9 mouse cellular contexts compared by ENCODE assay signal in the genomic region with DNA sequence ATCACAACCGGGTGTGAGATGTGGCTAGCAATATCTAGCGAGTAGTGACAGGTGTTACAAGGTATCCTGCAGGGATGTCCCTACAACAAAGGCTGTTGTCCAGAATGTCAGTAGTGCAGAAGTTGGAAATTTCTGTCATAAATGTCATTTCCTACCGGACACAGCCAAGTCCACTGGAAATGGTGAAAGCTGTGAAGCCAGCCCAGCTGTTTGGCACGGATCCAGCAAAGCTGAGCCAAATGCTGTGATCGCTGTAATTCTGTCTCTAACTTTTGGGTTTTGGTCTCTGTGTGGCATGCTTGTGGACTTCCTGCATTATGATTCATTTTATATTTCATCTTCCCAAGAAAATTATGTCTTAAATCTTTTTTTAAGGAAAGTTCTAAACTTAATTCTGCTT. TPM values are rescaled to one million over a fixed set of nuclear protein-coding genes. Genes with fewer than 3 reads are reported as not detected.
DNase-seq lines count a peak whose midpoint lies in the region; ATAC-seq and TF ChIP-seq lines count a peak whose summit lies in the region.
"Had no signal": no experiment of that assay in that cellular context is flagged by ENCODE, and none has a peak within 500 bp of the region (broad histone marks: within the 10 kb centered on the region; RNA-seq: fewer than 3 reads in every experiment).

No protein-coding gene starts in this region.

- H3K4me2 ChIP-seq in hindbrain, postnatal 0 days (ENCODE audit: low read depth, low read length) = no peak overlapping the region
- H3K4me2 ChIP-seq in hindbrain, embryonic 11.5 days (replicated peaks; ENCODE audit: low read depth, low read length) = no peak overlapping the region
- H3K4me2 ChIP-seq in limb, embryonic 14.5 days (replicated peaks; ENCODE audit: low read depth, low read length, severe bottlenecking) = no peak overlapping the region
- H3K4me2 ChIP-seq: embryonic facial prominence, embryonic 15.5 days had no signal

- no peak overlapping the region for H3K27ac ChIP-seq in hindbrain, postnatal 0 days
- no peak overlapping the region for H3K27ac ChIP-seq in hindbrain, embryonic 11.5 days (ENCODE audit: low read depth, low read length)
- H3K27ac ChIP-seq in limb, embryonic 14.5 days (replicated peaks; ENCODE audit: low read depth, low read length) = no peak overlapping the region
- H3K27ac ChIP-seq: embryonic facial prominence, embryonic 15.5 days had no signal

- no peak for TF ChIP-seq POLR2A in limb, embryonic 14.5 days (IDR thresholded peaks at IDR 0.05; ENCODE audit: borderline replicate concordance, extremely low read depth, insufficient read depth, insufficient read length)

- no peaks in the 10 kb centered on the region for H3K4me1 ChIP-seq in hindbrain, postnatal 0 days (ENCODE audit: insufficient read depth, low read length)
- H3K4me1 ChIP-seq in hindbrain, embryonic 11.5 days (replicated peaks; ENCODE audit: control insufficient read depth, insufficient read depth, low read length) = no peaks in the 10 kb centered on the region
- peaks cover 18% of the 10 kb centered on the region for H3K4me1 ChIP-seq in limb, embryonic 14.5 days (ENCODE audit: control insufficient read depth, insufficient read depth, low read length)
- H3K4me1 ChIP-seq: embryonic facial prominence, embryonic 15.5 days had no signal

- H3K27me3 ChIP-seq in hindbrain, postnatal 0 days (ENCODE audit: insufficient read depth, low read length) = no peaks in the 10 kb centered on the region
- H3K27me3 ChIP-seq in hindbrain, embryonic 11.5 days (ENCODE audit: control insufficient read depth, insufficient read depth, low read length) = no peaks in the 10 kb centered on the region
- no peaks in the 10 kb centered on the region for H3K27me3 ChIP-seq in limb, embryonic 14.5 days (ENCODE audit: control insufficient read depth, insufficient read depth, low read length)
- H3K27me3 ChIP-seq: embryonic facial prominence, embryonic 15.5 days had no signal

- WGBS in hindbrain, postnatal 0 days = 70% methylated on average over 5 of the region's 5 CpGs
- WGBS in hindbrain, embryonic 11.5 days = 84% methylated on average over 5 of the region's 5 CpGs
- WGBS in limb, embryonic 14.5 days = 37% methylated on average over 5 of the region's 5 CpGs

- H3K4me3 ChIP-seq in hindbrain, postnatal 0 days (ENCODE audit: low read length) = no peak overlapping the region
- H3K4me3 ChIP-seq in hindbrain, embryonic 11.5 days (ENCODE audit: low read depth, low read length) = no peak overlapping the region
- H3K4me3 ChIP-seq in limb, embryonic 14.5 days (replicated peaks; ENCODE audit: low read length) = no peak overlapping the region
- H3K4me3 ChIP-seq: embryonic facial prominence, embryonic 15.5 days had no signal

- H3K9ac ChIP-seq in hindbrain, postnatal 0 days (replicated peaks; ENCODE audit: low read length) = no peak overlapping the region
- H3K9ac ChIP-seq in hindbrain, embryonic 11.5 days (ENCODE audit: low read depth, low read length) = no peak overlapping the region
- no peak overlapping the region for H3K9ac ChIP-seq in limb, embryonic 14.5 days (ENCODE audit: low read depth, low read length, severe bottlenecking)
- H3K9ac ChIP-seq: embryonic facial prominence, embryonic 15.5 days had no signal

- no peak for TF ChIP-seq CTCF in hindbrain, postnatal 0 days (IDR thresholded peaks at IDR 0.05; ENCODE audit: low read depth)

- DNase-seq in hindbrain, postnatal 0 days (ENCODE audit: low spot score) = peak; percentile 35
- DNase-seq in hindbrain, embryonic 11.5 days (ENCODE audit: low spot score) = no peak
- DNase-seq in MN1 (ENCODE audit: low spot score) = peak; percentile 26
- DNase-seq in gastrocnemius, postnatal 4 days (ENCODE audit: low spot score in 2 of 2) = peak; percentile 67 to 85
- peak; percentile 70 for DNase-seq in limb, embryonic 14.5 days (ENCODE audit: low spot score)
- no peak for DNase-seq in layer of hippocampus, adult 9-11 months
- DNase-seq in embryo, embryonic 11 days = no peak
- DNase-seq in cerebellum, postnatal 36 days = no peak

- no peak for ATAC-seq in hindbrain, postnatal 0 days
- no peak for ATAC-seq in hindbrain, embryonic 11.5 days (ENCODE audit: low FRiP score)
- no peak for ATAC-seq in limb, embryonic 14.5 days (ENCODE audit: low FRiP score, low read depth)

- no peaks in the 10 kb centered on the region for H3K9me3 ChIP-seq in hindbrain, postnatal 0 days (ENCODE audit: low read length)
- H3K9me3 ChIP-seq in hindbrain, embryonic 11.5 days (ENCODE audit: control insufficient read depth, low read length) = no peaks in the 10 kb centered on the region
- no peaks in the 10 kb centered on the region for H3K9me3 ChIP-seq in limb, embryonic 14.5 days (ENCODE audit: control insufficient read depth, low read length)
- H3K9me3 ChIP-seq: embryonic facial prominence, embryonic 15.5 days had no signal

- H3K36me3 ChIP-seq in hindbrain, postnatal 0 days (ENCODE audit: insufficient read depth, low read length) = no peaks in the 10 kb centered on the region
- H3K36me3 ChIP-seq in hindbrain, embryonic 11.5 days (ENCODE audit: control insufficient read depth, insufficient read depth, low read length) = no peaks in the 10 kb centered on the region
- H3K36me3 ChIP-seq in limb, embryonic 14.5 days (ENCODE audit: control insufficient read depth, insufficient read depth, low read length) = peaks cover 16% of the 10 kb centered on the region

RNA-seq across cellular contexts. Expression of gene Tomm7, which starts 18.3 kb away (rescaled TPM):
- total RNA-seq in hindbrain, postnatal 0 days (2014; rRNA removed) = 7.5 and 10.1 TPM in 2 replicates
- polyA plus RNA-seq in hindbrain, postnatal 0 days (2015; fragmentation: Nextera tagmentation; extraction: Ambion mirVana) = 92.2 and 101 TPM in 2 replicates
- 107 and 113 TPM in 2 replicates for polyA plus RNA-seq in hindbrain, embryonic 11.5 days (2014; fragmentation: Nextera tagmentation; extraction: Ambion mirVana)
- 10 to 100 TPM; 54.7 to 58.0 TPM for total RNA-seq in gastrocnemius, postnatal 4 days (2021)
- polyA plus RNA-seq in limb, embryonic 14.5 days (2012; rRNA removed) = 79.3 and 86.3 TPM in 2 replicates
- polyA plus RNA-seq in limb, embryonic 14.5 days (2014; fragmentation: Nextera tagmentation; extraction: Ambion mirVana) = 109 and 113 TPM in 2 replicates

Comparison
In these comparisons a context has a peak if more than half of its experiments do, and no peak if none do; other contexts are left out.
1. DNase-seq: peak in hindbrain, postnatal 0 days (single experiment), MN1 (single experiment), gastrocnemius, postnatal 4 days (2 of 2) and limb, embryonic 14.5 days (single experiment); none in hindbrain, embryonic 11.5 days (single experiment), layer of hippocampus, adult 9-11 months (single experiment), embryo, embryonic 11 days (single experiment) and cerebellum, postnatal 36 days (0 of 2).